Mouse (Mus musculus) midbrain, embryonic 13.5 days (tissue): ENCODE data around the gene Zfp57. TPM values are rescaled to one million over a fixed set of nuclear protein-coding genes. Genes with fewer than 3 reads are reported as not detected.

Source experiments
- ATAC-seq: fragments of 200-750 bp; cut with Nextera tagmentation; 2 replicates; pipeline ENCODE4 v1.8.0; 2017; ENCODE audit warnings: mild to moderate bottlenecking, moderate TSS enrichment, moderate library complexity
- H3K27ac ChIP-seq: fragments of 300-500 bp; sonication (generic); 2 replicates; pipeline ENCODE4 v1.5.1; 2015; ENCODE audit warnings: inconsistent platforms, mild to moderate bottlenecking, moderate library complexity
- H3K27me3 ChIP-seq: fragments of 300-500 bp; sonication (generic); 2 replicates; pipeline ENCODE4 v1.6.1; 2015; ENCODE audit warnings: mild to moderate bottlenecking, inconsistent platforms
- H3K36me3 ChIP-seq: fragments of 300-500 bp; sonication (generic); 2 replicates; pipeline ENCODE4 v1.6.1; 2015; ENCODE audit warnings: mild to moderate bottlenecking, inconsistent platforms
- H3K4me1 ChIP-seq: fragments of 300-500 bp; sonication (generic); replicated peaks from 2 replicates; pipeline ENCODE4 v1.6.1; 2015; ENCODE audit warnings: inconsistent platforms
- H3K4me2 ChIP-seq: fragments of 300-500 bp; sonication (generic); replicated peaks from 2 replicates; pipeline ENCODE4 v1.6.1; 2015; ENCODE audit warnings: moderate library complexity, mild to moderate bottlenecking, inconsistent platforms
- H3K4me3 ChIP-seq: fragments of 300-500 bp; sonication (generic); replicated peaks from 2 replicates; pipeline ENCODE4 v1.5.1; 2015; ENCODE audit warnings: mild to moderate bottlenecking, inconsistent platforms
- H3K9ac ChIP-seq: fragments of 300-500 bp; sonication (generic); replicated peaks from 2 replicates; pipeline ENCODE4 v1.6.1; 2015; ENCODE audit warnings: mild to moderate bottlenecking, inconsistent platforms
- H3K9me3 ChIP-seq: fragments of 300-500 bp; sonication (generic); 2 replicates; pipeline ENCODE4 v1.6.1; 2016; ENCODE audit warnings: mild to moderate bottlenecking, inconsistent platforms
- WGBS: fragments of 180-500 bp; shearing (Covaris S2); methylation state at CpG from one replicate; pipeline ENCODE4 v1.1.7; 2015; 5-methylcytosine and 5-hydroxymethylcytosine counted together
- polyA plus RNA-seq: library from polyadenylated mRNA; unstranded; fragments of >200 nt; fragmentation: Nextera tagmentation; extraction: Ambion mirVana; gene quantifications from 2 replicates; pipeline ENCODE4 v1.2.1, GENCODE M21; 2015

The Zfp57 gene
- polyA plus RNA-seq, 1 experiment from 2014 or later = 272 TPM

DNA sequence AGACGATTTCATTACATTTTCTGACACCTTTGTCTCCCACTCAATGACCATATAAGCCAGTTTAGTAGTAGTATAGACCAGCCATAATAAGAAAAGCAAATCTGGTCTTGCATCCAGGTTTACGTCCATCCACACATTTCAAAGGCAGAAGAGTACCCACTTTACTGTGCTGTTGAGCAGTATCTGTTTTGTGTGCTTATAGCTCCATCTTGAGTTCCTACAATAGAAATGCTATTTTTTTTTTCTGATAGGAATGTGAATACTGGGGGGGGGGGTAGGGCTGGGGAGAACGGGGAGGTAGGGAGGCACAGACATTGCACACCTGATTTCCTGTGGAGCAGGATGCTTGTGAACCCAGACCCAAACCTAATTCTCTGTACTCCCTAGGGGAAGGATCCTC lies 47.0 kb downstream of the Zfp57 start:
- ATAC-seq = no peak
- Histone ChIP-seq H3K4me2 (peak overlapping the region; percentile 91), H3K9me3 (no peaks in the 10 kb centered on the region), H3K4me1 (peaks cover 64% of the 10 kb centered on the region), H3K9ac (peak overlapping the region; percentile 64), H3K36me3 (0 out of 2 replicates have a peak, but pooled peaks cover 3% of the 10 kb centered on the region), H3K27me3 (peaks cover 6% of the 10 kb centered on the region), H3K27ac (no peak overlapping the region), H3K4me3 (peak overlapping the region; percentile 90)
- 30% methylated on average over 3 of the region's 3 CpGs for WGBS

DNA sequence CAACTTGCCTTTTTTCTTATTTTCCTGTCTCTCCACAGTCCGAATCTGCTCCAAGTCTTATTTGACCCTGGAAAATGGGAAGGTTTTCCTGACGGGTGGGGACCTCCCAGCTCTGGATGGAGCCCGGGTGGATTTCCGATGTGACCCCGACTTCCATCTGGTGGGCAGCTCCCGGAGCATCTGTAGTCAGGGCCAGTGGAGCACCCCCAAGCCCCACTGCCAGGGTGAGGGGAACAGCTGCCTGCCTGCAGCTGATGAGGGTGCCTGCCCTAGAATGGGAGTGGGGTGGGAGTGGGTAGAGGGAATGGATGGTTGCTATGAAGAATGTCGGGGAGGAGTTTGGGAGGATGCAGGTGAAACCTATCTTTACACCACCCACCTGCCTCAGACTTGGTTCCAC lies 47.4 kb downstream of the Zfp57 start:
- WGBS = 69% methylated on average over 7 of the region's 7 CpGs
- no peaks in the 10 kb centered on the region for H3K9me3 ChIP-seq

DNA sequence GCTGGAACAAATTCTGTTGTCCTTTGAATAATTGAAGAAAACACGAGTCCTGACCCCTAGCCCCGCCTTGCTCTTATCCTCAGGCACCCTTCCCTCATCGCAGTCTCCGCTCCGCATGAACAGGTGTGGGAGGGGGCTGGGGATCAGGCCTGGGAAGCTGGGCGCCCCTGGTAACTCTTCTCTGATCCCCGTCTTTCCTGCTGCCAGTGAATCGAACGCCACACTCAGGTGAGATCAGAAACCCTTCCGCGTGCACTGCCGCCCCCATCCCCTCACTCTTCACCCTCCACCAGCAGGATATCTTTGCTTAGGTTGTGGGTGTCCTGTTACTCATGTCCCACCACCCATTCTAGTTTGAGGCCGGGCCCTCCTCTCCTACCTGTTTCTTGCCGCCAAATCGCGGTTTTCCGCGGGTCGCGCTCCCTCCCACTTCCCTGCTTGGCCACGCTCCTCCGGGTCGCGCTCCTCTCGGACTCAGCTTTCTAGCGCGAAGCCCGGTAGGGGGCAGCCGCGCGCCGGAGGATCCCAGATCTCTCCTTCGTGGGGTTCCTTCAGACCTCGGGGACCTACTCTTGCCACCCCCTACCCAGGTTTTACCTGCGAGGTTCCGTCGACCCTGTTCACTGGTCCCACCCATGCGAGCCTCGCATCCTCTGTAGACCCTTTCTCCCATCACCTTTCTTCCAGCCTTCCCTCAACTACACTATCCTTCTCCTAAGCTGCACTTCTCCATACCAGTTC lies 48.8 kb downstream of the Zfp57 start:
- Histone ChIP-seq H3K27me3 (peaks cover 6% of the 10 kb centered on the region), H3K4me2 (peak overlapping the region; percentile 91), H3K4me1 (peaks cover 66% of the 10 kb centered on the region), H3K27ac (peak overlapping the region; percentile 86), H3K4me3 (peak overlapping the region; percentile 78), H3K36me3 (peaks cover 19% of the 10 kb centered on the region), H3K9ac (peak overlapping the region; percentile 96), H3K9me3 (no peaks in the 10 kb centered on the region)
- under 1% methylated on average over 39 of the region's 39 CpGs for WGBS
- peak; percentile 12 for ATAC-seq

More for the DNA sequence above, 47.4 kb downstream of the Zfp57 start:
- no peak overlapping the region for H3K27ac ChIP-seq
- H3K9ac ChIP-seq = peak overlapping the region; percentile 64
- ATAC-seq = no peak
- H3K36me3 ChIP-seq = peaks cover 6% of the 10 kb centered on the region; the same call in 1 of the 2 replicates
- peaks cover 6% of the 10 kb centered on the region for H3K27me3 ChIP-seq
- H3K4me2 ChIP-seq = peak overlapping the region; percentile 91
- H3K4me1 ChIP-seq = peaks cover 67% of the 10 kb centered on the region
- peak overlapping the region; percentile 90 for H3K4me3 ChIP-seq

DNA sequence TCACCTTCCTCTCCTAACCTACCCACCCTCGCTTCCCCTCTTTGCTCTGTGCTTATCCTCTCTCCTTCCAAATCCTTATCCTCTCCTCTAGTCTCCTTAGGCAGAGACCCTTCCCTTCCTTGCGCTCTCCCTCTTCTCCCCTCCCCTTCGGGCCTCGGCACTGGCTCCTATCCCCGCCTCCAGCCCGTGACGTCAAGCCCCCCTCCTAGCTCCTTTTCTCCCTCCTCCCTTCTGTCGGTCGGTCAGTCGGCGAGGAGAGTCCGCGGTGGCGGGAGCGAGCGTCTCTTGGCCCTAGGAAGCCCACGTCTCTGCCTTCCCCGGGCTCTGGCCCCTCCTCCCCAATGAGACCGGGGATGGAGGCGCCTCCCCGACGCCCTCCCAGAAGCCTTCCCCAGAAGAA lies 49.4 kb downstream of the Zfp57 start:
- H3K4me3 ChIP-seq = peak overlapping the region; percentile 78
- WGBS = under 1% methylated on average over 22 of the region's 22 CpGs

DNA sequence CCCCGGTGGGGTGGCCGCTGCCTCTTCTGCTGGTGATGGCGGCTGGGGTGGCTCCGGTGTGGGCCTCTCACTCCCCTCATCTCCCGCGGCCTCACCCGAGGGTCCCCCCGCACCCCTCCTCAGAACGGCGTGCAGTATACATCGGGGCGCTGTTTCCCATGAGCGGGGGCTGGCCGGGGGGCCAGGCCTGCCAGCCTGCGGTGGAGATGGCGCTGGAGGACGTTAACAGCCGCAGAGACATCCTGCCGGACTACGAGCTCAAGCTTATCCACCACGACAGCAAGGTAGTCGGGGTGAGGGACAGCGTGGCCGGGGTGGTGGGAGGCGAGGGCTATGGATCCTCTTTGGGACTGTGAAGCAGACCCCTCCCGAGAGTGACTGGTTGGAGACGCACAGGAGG lies 49.9 kb downstream of the Zfp57 start:
- peak overlapping the region; percentile 91 for H3K4me2 ChIP-seq
- no peaks in the 10 kb centered on the region for H3K9me3 ChIP-seq
- H3K36me3 ChIP-seq = peaks cover 31% of the 10 kb centered on the region
- peak overlapping the region; percentile 96 for H3K9ac ChIP-seq
- WGBS = under 1% methylated on average over 27 of the region's 27 CpGs
- H3K4me1 ChIP-seq = peaks cover 62% of the 10 kb centered on the region
- ATAC-seq = peak; percentile 41
- H3K27me3 ChIP-seq = peaks cover 6% of the 10 kb centered on the region
- peak overlapping the region; percentile 86 for H3K27ac ChIP-seq
- peak overlapping the region; percentile 78 for H3K4me3 ChIP-seq

More for the DNA sequence above, 49.4 kb downstream of the Zfp57 start:
- H3K36me3 ChIP-seq = peaks cover 26% of the 10 kb centered on the region
- peak overlapping the region; percentile 96 for H3K9ac ChIP-seq
- peak; percentile 68 for ATAC-seq
- peak overlapping the region; percentile 91 for H3K4me2 ChIP-seq
- H3K27me3 ChIP-seq = peaks cover 6% of the 10 kb centered on the region
- H3K4me1 ChIP-seq = peaks cover 62% of the 10 kb centered on the region
- no peaks in the 10 kb centered on the region for H3K9me3 ChIP-seq
- H3K27ac ChIP-seq = peak overlapping the region; percentile 86

DNA sequence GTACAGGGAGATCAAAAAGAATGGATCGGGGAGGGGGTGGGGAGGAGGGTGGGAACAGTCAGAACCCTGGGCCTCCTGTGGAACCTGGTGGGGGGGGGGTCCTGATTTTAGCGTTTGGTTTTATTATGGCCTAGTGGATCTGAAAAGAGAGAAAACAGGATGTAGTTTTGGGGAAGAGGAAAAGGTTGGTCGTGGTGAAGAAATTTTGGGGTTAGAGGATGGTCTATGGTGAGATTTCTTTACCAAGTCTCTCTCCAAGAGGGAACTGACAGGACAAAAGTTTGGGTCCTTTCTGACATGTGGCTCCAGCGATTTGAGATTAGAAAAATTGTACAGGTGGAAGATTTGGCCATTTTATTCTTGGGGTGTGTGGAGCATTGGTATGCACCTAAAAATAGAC lies 50.8 kb downstream of the Zfp57 start:
- Histone ChIP-seq H3K4me3 (peak overlapping the region; percentile 78), H3K36me3 (peaks cover 39% of the 10 kb centered on the region), H3K27ac (no peak overlapping the region), H3K4me1 (peaks cover 63% of the 10 kb centered on the region), H3K9me3 (no peaks in the 10 kb centered on the region), H3K27me3 (peaks cover 6% of the 10 kb centered on the region), H3K4me2 (peak overlapping the region; percentile 91), H3K9ac (peak overlapping the region; percentile 96)
- ATAC-seq = no peak
- WGBS = 58% methylated on average over 4 of the region's 4 CpGs

DNA sequence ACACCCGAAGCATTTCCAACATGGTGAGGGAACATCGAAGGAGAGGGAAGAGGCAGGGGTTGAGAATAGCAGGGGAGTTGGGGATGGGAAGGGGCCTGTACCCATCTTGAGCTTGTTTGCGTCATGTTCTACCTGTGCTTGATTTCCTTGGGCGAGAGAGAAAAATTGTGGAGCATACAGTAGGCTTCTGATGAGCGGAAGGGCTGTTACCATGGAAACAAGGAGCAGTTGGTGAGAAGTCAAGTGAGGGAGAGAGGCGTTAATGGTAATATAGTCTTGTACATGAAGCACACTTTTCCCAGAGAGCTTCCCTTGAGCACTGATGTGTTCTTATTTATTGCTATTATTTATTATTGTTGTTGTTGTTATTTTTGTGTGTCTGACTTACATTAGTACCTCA lies 56.0 kb downstream of the Zfp57 start:
- H3K9me3 ChIP-seq = no peaks in the 10 kb centered on the region
- H3K9ac ChIP-seq = no peak overlapping the region
- peaks cover 22% of the 10 kb centered on the region for H3K4me1 ChIP-seq
- no peak overlapping the region for H3K4me3 ChIP-seq
- no peak for ATAC-seq
- 76% methylated on average over 6 of the region's 6 CpGs for WGBS
- no peak overlapping the region; the same call in 1 of the 2 replicates for H3K27ac ChIP-seq
- no peaks in the 10 kb centered on the region for H3K27me3 ChIP-seq
- H3K4me2 ChIP-seq = no peak overlapping the region
- peaks cover 79% of the 10 kb centered on the region for H3K36me3 ChIP-seq

Other genes with a start within 250 kb of the Zfp57 start
- not detected in 2 replicates for gene H2-M10.5, start 228.3 kb upstream of the Zfp57 start, polyA plus RNA-seq
- gene H2-M10.6, start 189.0 kb upstream of the Zfp57 start, polyA plus RNA-seq = not detected in 2 replicates
- gene Trim26, start 164.0 kb upstream of the Zfp57 start, polyA plus RNA-seq = 46.4 and 46.6 TPM in 2 replicates
- 0.22 and 0.58 TPM in 2 replicates for gene Trim15, start 134.0 kb upstream of the Zfp57 start, polyA plus RNA-seq
- gene Trim10, start 131.6 kb upstream of the Zfp57 start, polyA plus RNA-seq = 1.2 and 2.0 TPM in 2 replicates
- gene Trim40, start 111.0 kb upstream of the Zfp57 start, polyA plus RNA-seq = not detected in 2 replicates
- gene Trim31, start 103.0 kb upstream of the Zfp57 start, polyA plus RNA-seq = not detected in 2 replicates
- gene Rnf39, start 58.2 kb upstream of the Zfp57 start, polyA plus RNA-seq = 0.63 and 0.70 TPM in 2 replicates
- 172 and 177 TPM in 2 replicates for gene Ppp1r11, start 49.4 kb upstream of the Zfp57 start, polyA plus RNA-seq
- 68.3 and 71.8 TPM in 2 replicates for gene Znrd1, start 42.6 kb upstream of the Zfp57 start, polyA plus RNA-seq
- gene Znrd1as, start 42.6 kb upstream of the Zfp57 start, polyA plus RNA-seq = 4.8 and 6.5 TPM in 2 replicates
- 0.43 and 0.57 TPM in 2 replicates for gene 2410137M14Rik, start 19.9 kb upstream of the Zfp57 start, polyA plus RNA-seq
- gene H2-M5, start 11.6 kb upstream of the Zfp57 start, polyA plus RNA-seq = 3.9 TPM in 2 replicates
- 1.6 TPM in 2 replicates for gene Mog, start 22.2 kb downstream of the Zfp57 start, polyA plus RNA-seq
- gene Gabbr1, start 44.8 kb downstream of the Zfp57 start, polyA plus RNA-seq = 46.7 and 53.2 TPM in 2 replicates
- not detected in 2 replicates for gene Olfr90, start 87.3 kb downstream of the Zfp57 start, polyA plus RNA-seq
- not detected in 2 replicates for gene Olfr91, start 97.1 kb downstream of the Zfp57 start, polyA plus RNA-seq
- not detected in 2 replicates for gene Olfr92, start 118.9 kb downstream of the Zfp57 start, polyA plus RNA-seq
- not detected in 2 replicates for gene Olfr93, start 160.3 kb downstream of the Zfp57 start, polyA plus RNA-seq
- gene Ubd, start 192.7 kb downstream of the Zfp57 start, polyA plus RNA-seq = not detected in 2 replicates
- not detected in 2 replicates for gene Olfr94, start 199.8 kb downstream of the Zfp57 start, polyA plus RNA-seq
- not detected in 2 replicates for gene Olfr95, start 212.0 kb downstream of the Zfp57 start, polyA plus RNA-seq
- not detected in 2 replicates for gene Olfr96, start 219.0 kb downstream of the Zfp57 start, polyA plus RNA-seq
- not detected in 2 replicates for gene Olfr97, start 236.2 kb downstream of the Zfp57 start, polyA plus RNA-seq